Mouse (Mus musculus): ENCODE results near the gene Ankrd63. TPM values are rescaled to one million over a fixed set of nuclear protein-coding genes. Genes with fewer than 3 reads are reported as not detected.

The Ankrd63 gene
- polyA plus RNA-seq, 1 experiment from 2014 or later, result not detected

GRCm38 (mm10) chr2:118676839-118677741, 26.7 kb downstream of the Ankrd63 start:
- peaks cover 94% of the 10 kb centered on the region for H3K27me3 ChIP-seq (ENCODE audit: low read depth, poor library complexity, severe bottlenecking)
- H3K4me3 ChIP-seq, result peak overlapping the region; percentile 56
- 1% methylated on average over 82 of the region's 89 CpGs for WGBS
- peaks cover 16% of the 10 kb centered on the region for H3K4me1 ChIP-seq
- H3K36me3 ChIP-seq, result no peaks in the 10 kb centered on the region
- no peaks in the 10 kb centered on the region for H3K9me3 ChIP-seq (replicated peaks)
- peak overlapping the region; percentile 54; the same call in 1 of the 2 replicates for H3K27ac ChIP-seq
- DNase-seq (ENCODE audit: low spot score), result peak; percentile 59

GRCm38 (mm10) chr2:118674500-118674899, 29.3 kb downstream of the Ankrd63 start:
- H3K27ac ChIP-seq, result no peak overlapping the region
- H3K9me3 ChIP-seq (replicated peaks), result no peaks in the 10 kb centered on the region
- H3K36me3 ChIP-seq, result no peaks in the 10 kb centered on the region
- no peak for DNase-seq (ENCODE audit: low spot score)
- no peak overlapping the region for H3K4me3 ChIP-seq
- H3K4me1 ChIP-seq, result peaks cover 16% of the 10 kb centered on the region
- H3K27me3 ChIP-seq (ENCODE audit: low read depth, poor library complexity, severe bottlenecking), result peaks cover 99% of the 10 kb centered on the region
- WGBS, result 7% methylated on average over 7 of the region's 7 CpGs

GRCm38 (mm10) chr2:118673686-118674465, 29.9 kb downstream of the Ankrd63 start:
- Histone ChIP-seq H3K36me3 (no peaks in the 10 kb centered on the region), H3K9me3 (replicated peaks) (no peaks in the 10 kb centered on the region), H3K4me3 (no peak overlapping the region), H3K4me1 (peaks cover 16% of the 10 kb centered on the region), H3K27ac (no peak overlapping the region), H3K27me3 (ENCODE audit: low read depth, poor library complexity, severe bottlenecking) (peaks cover 99% of the 10 kb centered on the region)
- WGBS, result 25% methylated on average over 15 of the region's 15 CpGs
- DNase-seq (ENCODE audit: low spot score), result no peak

GRCm38 (mm10) chr2:118671728-118672127, 32.0 kb downstream of the Ankrd63 start:
- H3K27ac ChIP-seq, result no peak overlapping the region
- H3K36me3 ChIP-seq, result no peaks in the 10 kb centered on the region
- 77% methylated on average over 1 of the region's 1 CpGs for WGBS
- no peak for DNase-seq (ENCODE audit: low spot score)
- no peak overlapping the region for H3K4me3 ChIP-seq
- peaks cover 79% of the 10 kb centered on the region for H3K27me3 ChIP-seq (ENCODE audit: low read depth, poor library complexity, severe bottlenecking)
- H3K9me3 ChIP-seq (replicated peaks), result no peaks in the 10 kb centered on the region
- peaks cover 5% of the 10 kb centered on the region for H3K4me1 ChIP-seq

GRCm38 (mm10) chr2:118669785-118670184, 34.0 kb downstream of the Ankrd63 start:
- DNase-seq (ENCODE audit: low spot score), result no peak
- Histone ChIP-seq H3K36me3 (no peaks in the 10 kb centered on the region), H3K27ac (no peak overlapping the region), H3K27me3 (ENCODE audit: low read depth, poor library complexity, severe bottlenecking) (peaks cover 77% of the 10 kb centered on the region), H3K4me3 (no peak overlapping the region), H3K4me1 (peaks cover 15% of the 10 kb centered on the region), H3K9me3 (replicated peaks) (no peaks in the 10 kb centered on the region)
- WGBS, result 51% methylated on average over 2 of the region's 2 CpGs

GRCm38 (mm10) chr2:118669245-118669644, 34.5 kb downstream of the Ankrd63 start:
- no peaks in the 10 kb centered on the region for H3K9me3 ChIP-seq (replicated peaks)
- DNase-seq (ENCODE audit: low spot score), result no peak
- no peak overlapping the region for H3K4me3 ChIP-seq
- no peak overlapping the region for H3K27ac ChIP-seq
- peaks cover 15% of the 10 kb centered on the region for H3K4me1 ChIP-seq
- WGBS, result 63% methylated on average over 6 of the region's 6 CpGs
- peaks cover 77% of the 10 kb centered on the region for H3K27me3 ChIP-seq (ENCODE audit: low read depth, poor library complexity, severe bottlenecking)
- H3K36me3 ChIP-seq, result no peaks in the 10 kb centered on the region

- peaks cover 77% of the 10 kb centered on the region for H3K27me3 ChIP-seq (ENCODE audit: low read depth, poor library complexity, severe bottlenecking)
- 83% methylated on average over 5 of the region's 5 CpGs for WGBS
These were observed 36.6 kb downstream of the Ankrd63 start for GRCm38 (mm10) chr2:118667181-118667580.

GRCm38 (mm10) chr2:118665616-118666015, 38.1 kb downstream of the Ankrd63 start:
- peaks cover 33% of the 10 kb centered on the region for H3K4me1 ChIP-seq
- no peak overlapping the region for H3K4me3 ChIP-seq
- H3K27ac ChIP-seq, result no peak overlapping the region
- H3K36me3 ChIP-seq, result no peaks in the 10 kb centered on the region
- 85% methylated on average over 4 of the region's 4 CpGs for WGBS
- DNase-seq (ENCODE audit: low spot score), result no peak
- H3K27me3 ChIP-seq (ENCODE audit: low read depth, poor library complexity, severe bottlenecking), result peaks cover 73% of the 10 kb centered on the region
- no peaks in the 10 kb centered on the region for H3K9me3 ChIP-seq (replicated peaks)

More at GRCm38 (mm10) chr2:118667181-118667580, 36.6 kb downstream of the Ankrd63 start:
- Histone ChIP-seq H3K36me3 (no peaks in the 10 kb centered on the region), H3K4me3 (no peak overlapping the region), H3K9me3 (replicated peaks) (no peaks in the 10 kb centered on the region), H3K4me1 (peaks cover 33% of the 10 kb centered on the region), H3K27ac (no peak overlapping the region)
- no peak for DNase-seq (ENCODE audit: low spot score)

- Histone ChIP-seq H3K9me3 (replicated peaks) (no peaks in the 10 kb centered on the region), H3K27me3 (ENCODE audit: low read depth, poor library complexity, severe bottlenecking) (peaks cover 68% of the 10 kb centered on the region), H3K4me1 (peaks cover 36% of the 10 kb centered on the region), H3K4me3 (no peak overlapping the region), H3K36me3 (no peaks in the 10 kb centered on the region), H3K27ac (no peak overlapping the region)
- DNase-seq (ENCODE audit: low spot score), result no peak
- WGBS, result 58% methylated on average over 3 of the region's 3 CpGs
These were observed 38.7 kb downstream of the Ankrd63 start for GRCm38 (mm10) chr2:118664975-118665516.

GRCm38 (mm10) chr2:118663804-118664766, 39.7 kb downstream of the Ankrd63 start:
- peaks cover 58% of the 10 kb centered on the region for H3K27me3 ChIP-seq (ENCODE audit: low read depth, poor library complexity, severe bottlenecking)
- no peaks in the 10 kb centered on the region for H3K9me3 ChIP-seq (replicated peaks)
- DNase-seq (ENCODE audit: low spot score), result no peak
- H3K4me3 ChIP-seq, result peak overlapping the region; percentile 53
- H3K4me1 ChIP-seq, result peaks cover 42% of the 10 kb centered on the region
- H3K27ac ChIP-seq, result 0 out of 2 replicates have a peak overlapping the region, but pooled peaks have one; percentile 26
- 45% methylated on average over 19 of the region's 19 CpGs for WGBS
- no peaks in the 10 kb centered on the region for H3K36me3 ChIP-seq

GRCm38 (mm10) chr2:118662902-118663803, 40.6 kb downstream of the Ankrd63 start, which contains the start of gene Pak6:
Pak6 (plus strand) TSS chr2:118663303.
- Histone ChIP-seq H3K9me3 (replicated peaks) (no peaks in the 10 kb centered on the region), H3K36me3 (no peaks in the 10 kb centered on the region), H3K27ac (peak within 1 kb of the TSS; percentile 26; the same call in 1 of the 2 replicates), H3K4me3 (peak within 1 kb of the TSS; percentile 53), H3K4me1 (peaks cover 50% of the 10 kb centered on the region), H3K27me3 (ENCODE audit: low read depth, poor library complexity, severe bottlenecking) (peaks cover 55% of the 10 kb centered on the region)
- 2% methylated on average over 37 of the region's 37 CpGs for WGBS
- peak; percentile 51 for DNase-seq (ENCODE audit: low spot score)

Measured in limb, embryonic 10.5 days (tissue).